Mouse (Mus musculus): ENCODE measurements around the gene A530016L24Rik. TPM values are rescaled to one million over a fixed set of nuclear protein-coding genes. Genes with fewer than 3 reads are reported as not detected.
A peak's percentile ranks its signal among the peaks of the same experiment; 100 is the strongest.

Gene A530016L24Rik
- total and polyA plus RNA-seq, 3 experiments, result 34.7 to 52.9 (median 38.6) TPM

DNA sequence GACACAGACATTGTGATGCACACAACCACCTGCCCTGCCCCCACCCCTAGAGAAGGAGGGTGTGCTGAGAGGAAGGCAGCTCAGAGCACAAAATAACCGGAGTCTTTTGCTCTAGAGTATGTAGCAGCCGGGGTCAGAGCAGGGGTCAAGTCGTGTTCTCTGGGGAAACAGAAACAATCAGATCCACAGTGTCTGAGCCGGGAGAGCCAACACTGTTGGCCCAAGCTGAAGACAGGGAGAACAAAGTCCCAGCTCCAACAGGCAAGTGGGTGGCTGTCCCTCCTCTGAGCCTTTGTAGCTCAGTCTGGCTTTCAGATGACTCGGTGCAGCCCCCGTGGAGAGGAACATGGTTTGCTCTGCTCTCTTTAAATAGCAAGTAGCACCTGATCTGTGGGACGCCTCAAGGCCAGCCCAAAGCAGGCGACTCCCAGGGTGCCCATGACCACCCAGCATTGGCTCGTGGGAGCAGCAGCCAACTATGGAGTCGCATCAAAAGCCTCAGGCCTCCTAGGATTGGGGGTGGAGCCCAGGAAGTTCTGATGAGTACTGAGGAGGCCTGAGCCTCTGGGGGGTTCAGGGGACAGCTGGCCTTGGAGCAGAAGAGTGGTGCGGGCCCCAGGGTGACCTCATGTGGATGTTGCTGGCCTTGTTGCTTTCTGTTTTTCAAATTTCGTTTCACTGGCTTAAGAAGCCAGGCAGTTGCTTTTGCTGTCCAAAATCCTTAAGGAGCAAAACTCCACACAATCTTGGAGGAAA is 55.9 kb downstream of the A530016L24Rik start:
- H3K9ac ChIP-seq (ENCODE audit: low read depth, low read length), result no peak overlapping the region
- no peaks in the 10 kb centered on the region for H3K79me2 ChIP-seq (replicated peaks; ENCODE audit: control insufficient read depth, insufficient read depth, low read length)
- H3K4me3 ChIP-seq, result no peak overlapping the region
- H3K27me3 ChIP-seq (ENCODE audit: control insufficient read depth, insufficient read depth, low read length), result no peaks in the 10 kb centered on the region
- intact Hi-C loops (cut with DNase I), result loop anchor here (5.0 kb wide), 1 partner anchor 93 kb away; no protein-coding TSS in a partner anchor
- DNase-seq, result peak in 1 of 2 experiments; percentile 19
- no peaks in the 10 kb centered on the region for H3K36me3 ChIP-seq (ENCODE audit: control insufficient read depth, insufficient read depth, low read length)
- peaks cover 2% of the 10 kb centered on the region for H3K4me1 ChIP-seq (ENCODE audit: control insufficient read depth, insufficient read depth, low read length)
- H3K27ac ChIP-seq, result no peak overlapping the region
- WGBS, result 51% methylated on average over 12 of the region's 12 CpGs
- TF ChIP-seq CTCF (IDR thresholded peaks at IDR 0.05) (no peak), POLR2A (IDR thresholded peaks at IDR 0.05; ENCODE audit: insufficient read depth, low read depth, low read length) (no peak), EP300 (IDR thresholded peaks at IDR 0.05; ENCODE audit: insufficient read depth, low read depth, low read length) (no peak)

DNA sequence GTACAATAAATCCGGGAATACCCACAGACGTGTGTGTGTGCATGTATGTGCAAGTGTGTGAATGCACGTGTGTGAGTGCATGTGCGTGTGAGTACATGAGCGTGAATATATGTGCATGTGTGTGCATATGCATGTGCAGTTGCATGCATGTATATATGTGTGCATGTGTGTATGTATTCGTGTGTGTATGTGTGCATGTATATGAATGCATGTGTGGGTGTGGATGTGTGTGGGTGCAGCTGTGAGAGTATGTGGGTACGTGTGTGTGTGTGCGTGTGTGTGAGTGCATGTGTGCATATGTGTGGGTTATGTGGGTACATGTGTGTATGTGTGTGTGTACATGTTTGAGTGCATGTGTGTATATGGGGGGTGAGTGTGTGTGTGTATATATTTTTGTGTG is 56.9 kb downstream of the A530016L24Rik start:
- Histone ChIP-seq H3K27me3 (ENCODE audit: control insufficient read depth, insufficient read depth, low read length) (no peaks in the 10 kb centered on the region), H3K4me3 (no peak overlapping the region), H3K4me1 (ENCODE audit: control insufficient read depth, insufficient read depth, low read length) (peaks cover 2% of the 10 kb centered on the region), H3K9ac (ENCODE audit: low read depth, low read length) (no peak overlapping the region), H3K27ac (no peak overlapping the region), H3K79me2 (replicated peaks; ENCODE audit: control insufficient read depth, insufficient read depth, low read length) (no peaks in the 10 kb centered on the region), H3K36me3 (ENCODE audit: control insufficient read depth, insufficient read depth, low read length) (no peaks in the 10 kb centered on the region)
- WGBS, result 92% methylated on average over 8 of the region's 8 CpGs
- intact Hi-C loops (cut with DNase I), result no loop called here
- no peak for TF ChIP-seq CTCF (IDR thresholded peaks at IDR 0.05)
- no peak for TF ChIP-seq POLR2A (IDR thresholded peaks at IDR 0.05; ENCODE audit: insufficient read depth, low read depth, low read length)
- TF ChIP-seq EP300 (IDR thresholded peaks at IDR 0.05; ENCODE audit: insufficient read depth, low read depth, low read length), result no peak
- no peak for DNase-seq

DNA sequence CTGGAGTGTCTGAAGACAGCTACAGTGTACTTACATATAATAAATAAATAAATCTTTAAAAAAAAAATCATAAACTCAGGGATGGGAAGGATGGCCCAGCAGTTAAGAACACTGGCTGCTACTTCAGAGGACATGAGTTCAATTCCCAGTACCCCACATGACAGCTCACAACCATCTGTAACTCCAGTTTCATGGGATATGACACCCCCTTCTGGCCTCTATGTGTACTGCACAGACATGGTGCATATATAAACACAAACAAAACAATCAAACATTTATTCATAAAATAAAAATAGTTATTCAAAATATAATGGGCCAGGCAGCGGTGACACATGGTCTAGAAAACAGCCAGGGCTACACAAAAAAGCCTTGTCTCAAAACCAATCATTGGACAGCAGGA is 60.0 kb downstream of the A530016L24Rik start:
- H3K27ac ChIP-seq, result no peak overlapping the region
- intact Hi-C loops (cut with DNase I), result no loop called here
- no peaks in the 10 kb centered on the region for H3K27me3 ChIP-seq (ENCODE audit: control insufficient read depth, insufficient read depth, low read length)
- H3K36me3 ChIP-seq (ENCODE audit: control insufficient read depth, insufficient read depth, low read length), result no peaks in the 10 kb centered on the region
- TF ChIP-seq EP300 (IDR thresholded peaks at IDR 0.05; ENCODE audit: insufficient read depth, low read depth, low read length) (no peak), POLR2A (IDR thresholded peaks at IDR 0.05; ENCODE audit: insufficient read depth, low read depth, low read length) (no peak), CTCF (IDR thresholded peaks at IDR 0.05) (peak; percentile 34)
- no peak overlapping the region for H3K4me3 ChIP-seq
- DNase-seq, result no peak
- H3K79me2 ChIP-seq (replicated peaks; ENCODE audit: control insufficient read depth, insufficient read depth, low read length), result no peaks in the 10 kb centered on the region
- H3K4me1 ChIP-seq (ENCODE audit: control insufficient read depth, insufficient read depth, low read length), result peaks cover 2% of the 10 kb centered on the region; the same call in 1 of the 2 replicates
- WGBS, result 93% methylated on average over 1 of the region's 1 CpGs
- no peak overlapping the region for H3K9ac ChIP-seq (ENCODE audit: low read depth, low read length)

Other genes with a start within 250 kb of the A530016L24Rik start
- gene Tmem179, start 27.3 kb downstream of the A530016L24Rik start, total RNA-seq (2021), result not detected
- 0.44 and 0.62 TPM in 2 replicates for gene Tmem179, start 27.3 kb downstream of the A530016L24Rik start, polyA plus RNA-seq (2012; rRNA removed)
- 10 to 100 TPM; 15.0 to 17.3 TPM for gene Inf2, start 99.3 kb downstream of the A530016L24Rik start, total RNA-seq (2021)
- gene Inf2, start 99.3 kb downstream of the A530016L24Rik start, polyA plus RNA-seq (2012; rRNA removed), result 11.7 and 12.7 TPM in 2 replicates
- 100 to 1,000 TPM; 150 to 173 TPM for gene Adssl1, start 130.6 kb downstream of the A530016L24Rik start, total RNA-seq (2021)
- 85.2 and 98.2 TPM in 2 replicates for gene Adssl1, start 130.6 kb downstream of the A530016L24Rik start, polyA plus RNA-seq (2012; rRNA removed)
- gene Siva1, start 155.2 kb downstream of the A530016L24Rik start, total RNA-seq (2021), result 10 to 100 TPM; 32.0 to 38.7 TPM
- gene Siva1, start 155.2 kb downstream of the A530016L24Rik start, polyA plus RNA-seq (2012; rRNA removed), result 38.4 and 39.4 TPM in 2 replicates
- gene Akt1, start 185.4 kb downstream of the A530016L24Rik start, total RNA-seq (2021), result 100 to 1,000 TPM; 189 to 207 TPM
- 148 and 149 TPM in 2 replicates for gene Akt1, start 185.4 kb downstream of the A530016L24Rik start, polyA plus RNA-seq (2012; rRNA removed)
- 1 to 10 TPM; 4.4 to 5.9 TPM for gene Zbtb42, start 189.4 kb downstream of the A530016L24Rik start, total RNA-seq (2021)
- gene Zbtb42, start 189.4 kb downstream of the A530016L24Rik start, polyA plus RNA-seq (2012; rRNA removed), result 9.5 and 13.6 TPM in 2 replicates
- gene Cep170b, start 231.0 kb downstream of the A530016L24Rik start, total RNA-seq (2021), result 10 to 100 TPM; 10.8 to 11.5 TPM
- gene Cep170b, start 231.0 kb downstream of the A530016L24Rik start, polyA plus RNA-seq (2012; rRNA removed), result 9.6 and 10.7 TPM in 2 replicates

Data from heart, adult 2 months (tissue).